Mouse (Mus musculus) liver, embryonic 11.5 days (tissue): ENCODE measurements around the gene Morn1. TPM values are rescaled to one million over a fixed set of nuclear protein-coding genes. Genes with fewer than 3 reads are reported as not detected.

Experiments used
- ATAC-seq: fragments of 200-750 bp; cut with Nextera tagmentation; replicated peaks from 2 replicates; pipeline ENCODE4 v1.8.0; 2017; ENCODE audit warnings: moderate number of reproducible peaks, mild to moderate bottlenecking, moderate TSS enrichment, moderate library complexity; ENCODE audit not compliant: low FRiP score
- DNase-seq: peaks from one replicate; pipeline ENCODE4 v3.0.0-alpha.2; 2017; ENCODE audit warnings: low spot score
- H3K27ac ChIP-seq: fragments of 300-500 bp; sonication (generic); 2 replicates; pipeline ENCODE4 v1.5.1; 2014; ENCODE audit warnings: mild to moderate bottlenecking, low read depth, low read length, control low read depth
- H3K27me3 ChIP-seq: fragments of 300-500 bp; sonication (generic); replicated peaks from 2 replicates; pipeline ENCODE4 v1.6.1; 2014; ENCODE audit warnings: low read length, mixed read lengths; ENCODE audit not compliant: control insufficient read depth, insufficient read depth
- H3K36me3 ChIP-seq: fragments of 300-500 bp; sonication (generic); 2 replicates; pipeline ENCODE4 v1.6.1; 2014; ENCODE audit warnings: mild to moderate bottlenecking, low read length, moderate library complexity, mixed read lengths; ENCODE audit not compliant: control insufficient read depth, insufficient read depth
- H3K4me1 ChIP-seq: fragments of 300-500 bp; sonication (generic); replicated peaks from 2 replicates; pipeline ENCODE4 v1.6.1; 2014; ENCODE audit warnings: low read length, mixed read lengths; ENCODE audit not compliant: control insufficient read depth, insufficient read depth
- H3K4me2 ChIP-seq: fragments of 300-500 bp; sonication (generic); 2 replicates; pipeline ENCODE4 v1.6.1; 2014; ENCODE audit warnings: mild to moderate bottlenecking, control low read depth, moderate library complexity
- H3K4me3 ChIP-seq: fragments of 300-500 bp; sonication (generic); 2 replicates; pipeline ENCODE4 v1.5.1; 2014; ENCODE audit warnings: low read depth, low read length, control low read depth
- H3K9ac ChIP-seq: fragments of 300-500 bp; sonication (generic); 2 replicates; pipeline ENCODE4 v1.6.1; 2014; ENCODE audit warnings: low read depth, low read length, control low read depth
- H3K9me3 ChIP-seq: fragments of 300-500 bp; sonication (generic); 2 replicates; pipeline ENCODE4 v1.6.1; 2016; ENCODE audit warnings: low read length, inconsistent platforms, mixed read lengths; ENCODE audit not compliant: control insufficient read depth
- WGBS: fragments of 180-500 bp; shearing (Covaris S2); extraction: QIAGEN DNeasy Blood & Tissue Kit; methylation state at CpG from one replicate; pipeline ENCODE4 v1.1.7; 2014; 5-methylcytosine and 5-hydroxymethylcytosine counted together
- polyA plus RNA-seq: library from polyadenylated mRNA; unstranded; fragments of >200 nt; fragmentation: Nextera tagmentation; extraction: Ambion mirVana; gene quantifications from 2 replicates; pipeline ENCODE4 v1.2.1, GENCODE M21; 2014

The Morn1 gene
- polyA plus RNA-seq, 1 experiment from 2014 or later = 3.5 TPM

- Histone ChIP-seq H3K27me3 (no peaks in the 10 kb centered on the region), H3K4me1 (peaks cover 39% of the 10 kb centered on the region), H3K4me2 (no peak overlapping the region), H3K9me3 (no peaks in the 10 kb centered on the region), H3K4me3 (no peak overlapping the region), H3K36me3 (no peaks in the 10 kb centered on the region), H3K9ac (no peak overlapping the region), H3K27ac (no peak overlapping the region)
- no peak for DNase-seq
- no peak for ATAC-seq
- WGBS = 79% methylated on average over 5 of the region's 5 CpGs
Observed at GRCm38 (mm10) chr4:155171961-155172533, 85.7 kb downstream of the Morn1 start.

- Histone ChIP-seq H3K27me3 (no peaks in the 10 kb centered on the region), H3K9me3 (no peaks in the 10 kb centered on the region), H3K4me3 (no peak overlapping the region), H3K36me3 (no peaks in the 10 kb centered on the region), H3K4me2 (peak overlapping the region; percentile 35), H3K9ac (no peak overlapping the region), H3K4me1 (peaks cover 45% of the 10 kb centered on the region), H3K27ac (peak overlapping the region; percentile 65)
- peak; percentile 68 for DNase-seq
- peak; percentile 63 for ATAC-seq
- WGBS = 34% methylated on average over 21 of the region's 21 CpGs
Observed at GRCm38 (mm10) chr4:155172909-155173821, 86.8 kb downstream of the Morn1 start.

- peak overlapping the region; percentile 65 for H3K27ac ChIP-seq
Observed at GRCm38 (mm10) chr4:155173822-155174785, 87.7 kb downstream of the Morn1 start.

GRCm38 (mm10) chr4:155176210-155176609 lies 89.8 kb downstream of the Morn1 start:
- Histone ChIP-seq H3K36me3 (no peaks in the 10 kb centered on the region), H3K4me2 (no peak overlapping the region), H3K27ac (0 out of 2 replicates have a peak overlapping the region, but pooled peaks have one; percentile 23), H3K4me3 (no peak overlapping the region), H3K27me3 (no peaks in the 10 kb centered on the region), H3K9ac (peak overlapping the region; percentile 8; the same call in 1 of the 2 replicates), H3K4me1 (peaks cover 56% of the 10 kb centered on the region), H3K9me3 (no peaks in the 10 kb centered on the region)
- DNase-seq (no peak), ATAC-seq (no peak)
- WGBS = 64% methylated on average over 3 of the region's 3 CpGs

More at GRCm38 (mm10) chr4:155173822-155174785, 87.7 kb downstream of the Morn1 start:
- Histone ChIP-seq H3K4me3 (no peak overlapping the region), H3K9ac (no peak overlapping the region), H3K4me2 (peak overlapping the region; percentile 35), H3K9me3 (no peaks in the 10 kb centered on the region), H3K4me1 (peaks cover 54% of the 10 kb centered on the region), H3K27me3 (no peaks in the 10 kb centered on the region), H3K36me3 (no peaks in the 10 kb centered on the region)
- WGBS = 40% methylated on average over 16 of the region's 17 CpGs
- ATAC-seq (peak; percentile 5; the same call in 1 of the 2 replicates), DNase-seq (no peak)

- peak; percentile 50; the same call in 1 of the 2 replicates for ATAC-seq
- no peak overlapping the region for H3K4me3 ChIP-seq
Observed at GRCm38 (mm10) chr4:155178274-155178673, 91.9 kb downstream of the Morn1 start.

GRCm38 (mm10) chr4:155178981-155179512 lies 92.7 kb downstream of the Morn1 start:
- Histone ChIP-seq H3K27me3 (no peaks in the 10 kb centered on the region), H3K4me2 (peak overlapping the region; percentile 51), H3K27ac (peak overlapping the region; percentile 75), H3K9ac (no peak overlapping the region), H3K4me3 (no peak overlapping the region), H3K36me3 (no peaks in the 10 kb centered on the region), H3K9me3 (no peaks in the 10 kb centered on the region), H3K4me1 (peaks cover 46% of the 10 kb centered on the region)
- no peak for DNase-seq
- WGBS = 21% methylated on average over 3 of the region's 3 CpGs
- peak; percentile 54 for ATAC-seq

More at GRCm38 (mm10) chr4:155178274-155178673, 91.9 kb downstream of the Morn1 start:
- Histone ChIP-seq H3K4me2 (peak overlapping the region; percentile 51), H3K36me3 (no peaks in the 10 kb centered on the region), H3K27ac (peak overlapping the region; percentile 75), H3K27me3 (no peaks in the 10 kb centered on the region), H3K9ac (peak overlapping the region; percentile 34; the same call in 1 of the 2 replicates), H3K9me3 (no peaks in the 10 kb centered on the region), H3K4me1 (peaks cover 49% of the 10 kb centered on the region)
- no peak for DNase-seq
- 22% methylated on average over 6 of the region's 6 CpGs for WGBS

- Histone ChIP-seq H3K9ac (no peak overlapping the region), H3K27me3 (no peaks in the 10 kb centered on the region), H3K9me3 (no peaks in the 10 kb centered on the region), H3K4me2 (no peak overlapping the region), H3K4me3 (no peak overlapping the region), H3K27ac (no peak overlapping the region), H3K4me1 (peaks cover 58% of the 10 kb centered on the region), H3K36me3 (no peaks in the 10 kb centered on the region)
- ATAC-seq = no peak
- DNase-seq = no peak
- 86% methylated on average over 7 of the region's 7 CpGs for WGBS
Observed at GRCm38 (mm10) chr4:155183201-155183600, 96.8 kb downstream of the Morn1 start.
